Mouse (Mus musculus): Measurements from ENCODE around the gene Ehd1.

The Ehd1 gene

DNA sequence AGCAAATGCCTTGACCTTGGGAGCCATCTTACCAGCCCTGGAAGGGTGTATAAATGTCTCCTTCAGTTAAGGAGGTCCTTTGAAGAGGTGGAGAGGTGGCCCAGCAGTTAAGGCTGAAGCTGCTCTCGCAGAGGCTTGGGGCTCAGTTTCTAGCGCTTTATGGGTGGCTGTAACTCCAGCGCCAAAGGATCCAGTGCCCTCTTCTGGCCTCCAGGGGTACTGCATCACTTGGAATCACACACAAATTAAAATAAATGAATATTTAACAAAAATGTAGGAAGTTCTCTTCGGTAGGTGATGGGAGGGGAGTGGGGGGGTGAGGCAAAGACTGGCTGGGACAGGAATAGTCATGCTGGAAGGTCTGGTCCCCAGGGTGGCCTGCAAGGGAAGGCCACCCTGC is 15.6 kb upstream of the Ehd1 start:
- DNase-seq (ENCODE audit: low read depth, low spot score) = no peak

DNA sequence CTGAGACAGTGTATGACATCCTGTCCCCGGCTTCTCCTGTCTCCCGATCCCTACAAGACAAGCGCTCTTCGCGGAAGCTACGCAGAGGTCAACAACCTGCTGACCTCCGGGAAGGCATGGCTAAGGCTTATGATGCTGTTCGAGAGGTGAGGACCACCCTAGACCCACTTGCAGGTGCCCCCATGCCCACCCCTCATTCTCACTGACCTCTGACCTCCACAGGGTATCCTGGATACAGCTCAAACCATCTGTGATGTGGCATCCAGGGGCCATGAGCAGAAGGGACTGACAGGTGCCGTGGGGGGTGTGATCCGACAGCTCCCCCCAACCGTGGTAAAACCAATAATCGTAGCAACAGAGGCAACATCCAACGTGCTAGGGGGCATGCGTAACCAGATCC is 15.1 kb upstream of the Ehd1 start:
- no peak for DNase-seq (ENCODE audit: low read depth, low spot score)

DNA sequence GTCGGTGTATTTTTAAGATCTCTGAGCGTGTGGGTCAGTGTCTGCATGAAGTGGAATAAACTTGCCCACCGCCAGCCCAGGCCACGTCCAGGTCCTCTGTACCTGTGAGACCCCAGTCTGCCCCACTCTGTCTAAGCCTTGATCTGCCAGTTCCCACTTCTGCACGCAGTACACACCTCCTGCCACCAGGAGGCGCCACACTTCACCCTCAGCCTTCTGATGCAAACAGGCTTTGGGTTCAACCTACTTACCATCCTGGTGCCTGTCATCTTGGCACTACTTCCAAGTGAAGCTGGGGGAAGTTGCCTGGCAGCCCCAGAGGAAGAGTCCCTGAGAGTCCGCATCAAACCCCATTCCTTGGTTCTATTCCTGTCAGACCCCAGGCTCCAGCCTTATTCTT is 14.3 kb upstream of the Ehd1 start:
- DNase-seq (ENCODE audit: low read depth, low spot score) = no peak

DNA sequence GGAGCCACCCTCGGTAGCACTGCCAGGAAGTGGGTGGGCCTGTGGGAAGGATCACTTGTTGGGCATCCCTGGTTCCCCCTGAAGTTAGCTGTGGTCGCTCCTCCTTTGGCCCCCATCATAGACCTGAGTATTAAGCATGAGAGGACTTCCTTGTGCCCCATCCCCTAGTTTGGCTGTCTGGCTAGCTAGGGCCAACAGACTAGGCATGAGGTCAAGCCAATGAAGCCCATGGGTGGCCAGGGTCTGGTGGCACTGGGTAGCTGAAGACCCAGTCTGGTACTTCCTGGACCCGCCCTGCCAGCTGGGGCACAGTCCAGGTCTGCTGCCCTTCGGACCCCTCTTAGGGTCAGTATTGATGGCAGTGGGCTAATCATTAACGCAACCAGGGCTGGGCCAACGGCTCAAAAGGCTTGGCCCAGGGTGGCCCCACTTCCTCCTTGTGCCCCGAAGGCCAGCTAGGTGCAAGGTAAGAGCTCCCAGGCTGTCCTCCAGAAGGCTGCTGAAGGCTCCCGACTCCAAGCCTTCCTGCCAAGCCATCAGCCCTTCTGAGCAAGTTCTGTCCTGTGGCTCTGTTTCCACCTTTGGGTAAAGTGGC is 13.6 kb upstream of the Ehd1 start:
- DNase-seq (ENCODE audit: low read depth, low spot score) = no peak

DNA sequence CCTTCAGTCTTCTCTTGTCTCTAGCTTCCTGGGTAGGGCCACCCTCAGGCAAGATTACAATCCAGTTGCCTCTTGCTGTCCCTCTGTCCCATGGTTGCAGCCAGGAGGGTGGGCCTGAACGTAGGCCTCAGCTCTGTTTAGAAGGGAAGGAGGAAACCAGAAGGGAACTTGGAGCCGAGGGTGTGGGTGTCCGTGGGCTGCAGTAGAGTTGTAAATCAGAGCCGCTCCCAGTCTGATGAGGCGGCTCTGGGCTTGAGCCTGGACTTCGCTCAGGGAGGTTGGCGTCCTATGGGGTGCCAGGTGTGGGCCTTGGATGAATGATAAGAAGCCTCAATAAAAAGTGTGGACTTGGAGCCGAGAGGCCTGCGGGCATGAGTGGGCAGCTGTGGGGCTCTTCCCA is 12.3 kb upstream of the Ehd1 start:
- DNase-seq (ENCODE audit: low read depth, low spot score) = no peak

DNA sequence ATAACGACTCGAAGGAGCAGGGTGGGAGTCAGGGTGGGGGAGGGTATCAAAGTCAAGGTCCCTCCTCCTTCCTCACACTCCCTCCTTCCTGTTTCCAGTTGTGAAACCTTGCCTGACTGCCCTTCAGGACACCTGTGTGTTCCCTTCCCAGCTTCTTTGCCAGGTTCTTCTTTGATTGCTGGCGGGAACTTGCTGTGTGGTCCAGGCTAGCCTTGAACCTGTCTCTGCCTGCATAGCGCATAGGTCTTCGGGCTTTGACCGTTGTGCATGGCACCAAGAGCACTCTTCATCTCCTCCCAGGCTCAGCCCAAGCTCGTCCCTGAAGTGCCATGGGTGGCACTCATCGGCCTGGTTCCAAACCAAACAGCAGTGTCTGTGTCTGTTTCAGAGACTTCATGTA is 11.6 kb upstream of the Ehd1 start:
- DNase-seq (ENCODE audit: low read depth, low spot score) = no peak

DNA sequence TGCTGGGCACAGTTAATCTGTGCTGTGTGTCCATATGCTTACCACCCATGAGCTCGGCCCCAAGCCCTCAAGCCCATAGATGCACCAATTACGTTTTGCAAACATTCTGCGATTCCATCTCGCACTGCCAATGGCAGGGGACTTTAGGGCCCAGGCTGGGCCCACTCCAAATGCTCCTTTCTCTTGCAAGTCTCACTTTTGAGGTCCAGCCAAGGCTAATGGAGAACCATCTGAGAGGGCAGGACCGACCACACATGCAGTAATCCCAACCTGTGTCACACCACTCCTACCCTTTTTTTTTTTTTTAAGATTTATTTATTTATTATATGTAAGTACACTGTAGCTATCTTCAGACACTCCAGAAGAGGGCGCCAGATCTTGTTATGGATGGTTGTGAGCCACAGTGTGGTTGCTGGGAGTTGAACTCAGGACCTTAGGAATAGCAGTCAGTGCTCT is 10.8 kb upstream of the Ehd1 start:
- DNase-seq (ENCODE audit: low read depth, low spot score) = no peak

DNA sequence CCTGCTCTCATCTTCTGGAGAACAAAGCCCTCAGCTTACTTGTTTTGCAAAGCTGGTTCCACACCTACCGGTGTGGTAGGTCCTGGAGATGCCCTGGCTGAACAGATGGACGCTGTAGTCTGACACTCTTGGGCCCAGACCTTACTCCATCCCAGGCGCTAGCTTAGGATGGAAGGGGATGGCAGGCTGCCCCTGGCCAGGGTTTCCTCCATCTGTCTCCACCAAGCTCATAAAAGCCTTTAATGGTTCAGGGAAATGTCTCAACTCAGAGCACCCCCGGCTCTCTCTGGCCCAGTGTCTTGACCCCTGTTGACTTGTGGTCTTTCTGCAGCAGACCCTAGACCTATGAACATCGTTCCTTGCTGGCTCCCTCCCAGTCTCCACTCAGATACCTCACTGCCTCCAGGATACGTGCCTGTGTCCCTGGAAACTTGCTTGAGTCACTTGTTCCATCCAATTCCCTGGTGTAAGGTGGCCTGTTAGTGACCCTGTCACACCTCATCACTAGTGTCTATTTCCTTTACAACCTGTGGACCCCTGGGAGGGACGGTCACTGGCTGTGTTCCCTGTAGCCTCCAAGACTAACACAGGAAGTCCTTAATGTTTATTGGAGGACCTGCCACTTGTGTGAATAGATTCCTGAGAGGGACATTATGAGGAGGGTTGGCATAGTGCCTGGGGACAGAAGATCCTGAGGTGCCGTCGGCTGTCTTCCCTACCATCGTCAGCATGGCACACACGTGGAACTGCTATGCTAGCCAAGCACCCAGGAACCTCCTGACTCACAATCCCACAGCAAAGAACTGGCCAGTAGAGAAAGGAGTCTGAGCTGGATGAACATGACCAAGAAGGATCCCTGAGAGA is 9.0 kb upstream of the Ehd1 start:
- no peak for DNase-seq (ENCODE audit: low read depth, low spot score)

DNA sequence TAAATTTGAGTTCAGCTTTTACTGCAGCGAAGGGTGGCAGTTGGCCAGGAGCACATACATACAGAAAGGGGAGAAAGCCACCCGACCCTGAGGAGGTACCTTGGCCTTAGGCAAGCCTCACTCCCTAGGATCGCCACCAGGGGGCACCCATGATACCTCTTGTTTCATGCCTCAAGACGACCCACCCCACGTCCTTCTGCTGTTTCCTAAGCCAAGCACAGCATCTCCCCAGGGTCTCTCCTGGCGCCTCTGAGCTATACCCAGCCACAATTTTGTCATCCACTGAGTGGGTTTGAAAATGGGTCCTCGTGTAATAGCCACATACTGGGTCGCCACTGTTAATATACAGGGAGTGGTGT is 8.4 kb upstream of the Ehd1 start:
- peak; percentile 58 for DNase-seq (ENCODE audit: low read depth, low spot score)

DNA sequence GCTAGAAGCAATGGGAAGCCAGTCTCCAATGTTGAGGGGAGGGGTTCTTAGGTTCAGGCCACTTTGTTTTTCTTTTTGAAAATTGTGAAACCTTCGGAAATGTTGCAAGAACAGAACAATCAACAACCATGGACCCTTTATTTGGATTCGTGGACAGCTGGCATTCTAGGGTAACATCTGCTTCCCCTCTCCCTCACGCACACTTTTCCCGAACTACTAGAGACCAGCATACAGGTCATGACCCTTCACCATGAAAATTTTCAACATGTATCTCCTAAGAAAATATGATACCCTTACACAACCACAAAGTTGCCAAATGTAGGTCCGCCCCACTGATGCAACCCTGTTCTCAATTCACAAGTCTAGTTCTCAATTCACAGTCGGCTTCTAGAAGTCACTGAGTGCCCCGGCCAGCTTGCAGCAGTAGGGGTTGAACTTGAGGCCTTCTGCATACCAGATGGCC is 7.8 kb upstream of the Ehd1 start:
- DNase-seq (ENCODE audit: low read depth, low spot score) = no peak

DNA sequence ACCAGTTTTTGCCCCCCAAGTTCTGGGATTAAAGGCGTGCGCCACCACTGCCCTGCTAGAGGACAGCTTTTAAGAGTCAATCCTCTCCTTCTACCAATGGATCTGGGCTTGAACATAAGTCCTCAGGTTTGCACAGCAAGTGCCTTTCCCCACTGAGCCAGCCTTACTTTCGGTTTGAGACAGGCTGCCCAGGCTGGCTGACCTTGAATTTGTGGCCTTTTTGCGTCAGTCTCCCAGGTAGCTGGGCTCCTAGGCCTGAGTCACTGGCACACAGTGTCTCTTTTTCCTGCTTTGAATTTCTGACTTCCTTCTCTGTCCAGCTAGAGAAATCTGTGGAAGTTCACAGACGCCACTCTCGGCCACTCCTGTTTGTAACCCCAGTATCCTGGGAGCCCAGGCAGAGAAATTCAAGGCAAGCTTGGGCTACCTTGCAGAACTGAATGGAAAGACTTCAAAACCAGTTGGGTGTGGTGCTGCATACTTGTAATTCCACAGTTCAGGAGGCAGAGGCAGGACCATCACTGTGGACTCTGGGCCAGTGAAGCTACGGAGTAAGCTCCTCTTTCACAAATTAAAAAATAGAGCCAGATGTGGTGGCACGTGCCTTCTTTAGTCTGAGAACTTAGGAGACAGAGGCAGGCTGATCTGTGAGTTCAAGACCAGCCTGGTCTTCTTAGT is 6.6 kb upstream of the Ehd1 start:
- DNase-seq (ENCODE audit: low read depth, low spot score) = no peak

DNA sequence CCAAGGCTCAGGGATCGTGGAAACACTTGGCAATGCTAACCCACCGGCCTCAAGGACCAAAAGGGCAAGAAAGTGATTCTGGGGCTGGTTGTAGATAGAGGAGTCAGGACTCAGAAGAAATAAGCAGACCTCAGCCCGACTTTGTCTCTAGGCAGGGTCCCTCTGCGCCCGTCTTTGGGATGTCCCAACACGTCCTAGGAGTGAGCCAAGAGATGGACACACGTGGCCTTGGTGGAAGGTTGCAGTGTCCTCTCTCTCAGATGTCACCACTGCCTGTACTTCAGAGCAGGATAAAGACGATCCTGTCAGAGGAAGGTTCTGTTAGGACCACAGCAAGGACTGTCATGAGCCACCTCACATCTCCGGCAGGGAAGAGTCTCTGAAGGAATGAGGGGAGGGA is 5.9 kb upstream of the Ehd1 start:
- no peak for DNase-seq (ENCODE audit: low read depth, low spot score)

DNA sequence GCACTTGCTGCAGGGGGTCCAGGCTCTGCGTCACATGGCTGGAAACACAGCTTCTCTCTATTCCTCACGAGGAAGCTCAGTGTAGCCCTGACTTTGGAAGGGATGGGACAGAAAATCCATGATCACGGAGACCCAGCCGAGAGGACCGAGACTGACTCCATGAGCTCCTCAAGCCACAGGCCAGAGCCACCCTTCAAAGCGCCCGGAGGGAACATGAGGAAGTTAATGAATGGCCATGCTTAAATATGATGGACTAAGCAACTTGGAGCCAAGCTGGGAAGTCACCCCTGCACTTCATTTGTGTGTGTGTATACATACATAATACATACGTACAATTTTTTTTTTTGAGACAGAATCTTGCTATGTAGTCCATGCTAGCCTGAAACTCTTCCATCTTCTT is 5.3 kb upstream of the Ehd1 start:
- DNase-seq (ENCODE audit: low read depth, low spot score) = no peak

DNA sequence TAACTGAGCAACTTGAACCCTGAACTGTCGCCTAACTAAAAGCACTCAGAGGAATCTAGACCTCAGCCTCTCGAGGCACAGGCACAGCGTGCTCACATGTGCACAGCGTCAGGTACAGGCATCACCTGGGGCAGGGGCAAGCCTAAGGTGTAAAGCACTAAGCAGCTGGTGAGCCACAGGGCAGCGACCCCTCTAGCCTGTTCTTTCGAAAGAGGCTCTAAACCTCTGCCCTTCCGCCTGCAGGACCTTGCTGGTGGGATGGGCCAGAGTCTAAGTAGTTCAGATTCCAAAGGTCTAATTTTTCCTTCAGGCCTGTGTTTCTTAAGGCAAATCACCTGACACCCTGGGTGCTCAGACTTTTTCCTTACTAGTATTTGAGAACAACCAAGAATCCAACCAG is 4.5 kb upstream of the Ehd1 start:
- no peak for DNase-seq (ENCODE audit: low read depth, low spot score)

DNA sequence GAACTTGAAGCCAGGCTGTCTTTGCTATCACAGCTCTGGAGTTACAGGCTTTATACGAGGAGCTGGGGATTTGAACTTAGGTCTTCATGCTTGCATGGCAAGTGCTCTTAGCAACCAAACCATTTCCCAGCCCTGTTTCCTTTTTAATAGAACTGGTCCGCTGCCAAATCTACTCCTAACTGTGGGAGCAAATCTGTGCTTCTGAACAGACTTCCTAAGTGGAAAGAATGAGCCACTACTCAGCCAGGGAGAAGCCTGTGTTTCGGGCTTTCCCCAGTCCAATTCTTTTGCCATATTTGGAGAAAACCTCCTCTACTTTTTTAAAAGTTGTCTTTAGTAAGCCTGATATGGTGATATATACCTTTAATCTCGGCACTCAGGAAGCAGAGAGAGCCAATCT is 3.8 kb upstream of the Ehd1 start:
- peak; percentile 62 for DNase-seq (ENCODE audit: low read depth, low spot score)

DNA sequence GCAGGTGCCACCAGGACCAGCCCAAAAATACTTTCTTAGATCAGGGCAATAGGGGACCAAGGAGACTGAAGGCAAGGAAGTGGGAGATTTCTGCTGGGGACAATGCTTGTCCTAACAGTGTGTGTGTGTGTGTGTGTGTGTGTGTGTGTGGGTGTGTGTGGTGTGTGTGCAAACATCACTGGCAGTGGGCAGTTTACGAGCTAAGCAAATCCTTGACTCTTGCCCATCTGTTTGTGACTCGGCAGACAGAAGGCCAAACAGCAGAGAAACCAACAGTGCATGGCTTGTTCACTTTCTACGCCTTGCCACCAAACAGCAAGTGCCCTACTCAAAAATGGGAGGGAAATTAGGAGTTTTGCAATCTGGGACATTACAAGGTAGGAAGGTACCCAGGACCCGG is 2.9 kb upstream of the Ehd1 start:
- DNase-seq (ENCODE audit: low read depth, low spot score) = no peak

DNA sequence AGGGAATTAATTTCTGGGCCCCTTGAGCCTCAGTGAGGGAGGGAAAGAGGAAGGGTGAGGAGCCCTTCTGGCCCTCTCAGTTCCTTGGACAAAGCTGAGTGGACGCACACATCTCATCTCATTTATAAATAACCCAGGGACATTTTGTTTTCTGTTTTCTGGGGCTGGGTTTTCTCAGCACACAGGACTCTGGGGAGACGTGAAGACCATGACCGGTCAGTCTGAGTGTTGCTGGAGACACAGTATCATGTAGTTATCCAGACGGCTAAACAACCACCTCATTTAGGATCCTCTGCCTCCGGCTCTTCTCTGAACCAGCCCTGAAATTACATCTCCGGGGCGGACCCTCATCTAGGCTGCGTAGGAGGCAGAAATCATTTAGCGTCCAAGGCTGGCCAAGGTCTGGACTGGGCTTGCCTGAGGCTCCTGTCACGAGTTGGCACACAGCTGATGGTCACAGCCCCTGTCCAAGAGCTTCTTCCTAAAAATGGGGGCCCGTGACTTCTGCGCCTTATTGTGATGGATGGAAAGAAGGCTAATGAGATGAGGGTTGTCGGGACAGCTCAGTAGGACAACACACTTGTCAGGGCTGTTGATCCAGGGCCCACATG is 2.4 kb upstream of the Ehd1 start:
- no peak for DNase-seq (ENCODE audit: low read depth, low spot score)

DNA sequence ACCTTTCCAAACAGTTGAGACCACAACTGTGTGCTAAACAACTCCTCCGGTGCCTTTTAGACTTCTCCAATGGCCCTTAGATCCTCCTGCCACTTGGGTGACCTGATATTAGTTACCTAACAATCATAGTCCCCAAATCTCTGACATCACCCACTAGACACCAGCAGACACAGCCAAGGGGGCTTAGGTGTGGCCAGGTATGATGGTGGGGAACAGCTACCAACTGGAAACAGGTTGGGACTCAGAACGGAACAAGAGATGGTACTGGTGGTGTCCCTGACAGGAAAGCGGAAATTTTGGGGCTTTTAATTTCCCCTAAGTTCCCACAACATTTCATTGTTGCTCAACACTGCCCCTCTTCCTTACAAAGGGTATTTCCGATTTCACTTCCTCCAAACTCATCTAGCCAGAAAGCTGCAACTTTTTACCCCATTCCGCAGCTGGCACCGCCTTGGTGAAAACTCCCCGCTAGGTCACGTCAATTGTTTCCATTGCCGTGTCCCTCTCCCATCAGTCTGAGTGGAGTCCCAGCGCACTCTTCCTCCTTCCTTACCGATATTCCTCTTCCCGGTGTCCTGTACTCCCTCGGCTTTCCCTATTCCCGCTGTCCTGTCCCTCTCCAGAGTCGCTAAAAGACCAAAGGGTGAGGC is 660 bp upstream of the Ehd1 start:
- no peak for DNase-seq (ENCODE audit: low read depth, low spot score)

DNA sequence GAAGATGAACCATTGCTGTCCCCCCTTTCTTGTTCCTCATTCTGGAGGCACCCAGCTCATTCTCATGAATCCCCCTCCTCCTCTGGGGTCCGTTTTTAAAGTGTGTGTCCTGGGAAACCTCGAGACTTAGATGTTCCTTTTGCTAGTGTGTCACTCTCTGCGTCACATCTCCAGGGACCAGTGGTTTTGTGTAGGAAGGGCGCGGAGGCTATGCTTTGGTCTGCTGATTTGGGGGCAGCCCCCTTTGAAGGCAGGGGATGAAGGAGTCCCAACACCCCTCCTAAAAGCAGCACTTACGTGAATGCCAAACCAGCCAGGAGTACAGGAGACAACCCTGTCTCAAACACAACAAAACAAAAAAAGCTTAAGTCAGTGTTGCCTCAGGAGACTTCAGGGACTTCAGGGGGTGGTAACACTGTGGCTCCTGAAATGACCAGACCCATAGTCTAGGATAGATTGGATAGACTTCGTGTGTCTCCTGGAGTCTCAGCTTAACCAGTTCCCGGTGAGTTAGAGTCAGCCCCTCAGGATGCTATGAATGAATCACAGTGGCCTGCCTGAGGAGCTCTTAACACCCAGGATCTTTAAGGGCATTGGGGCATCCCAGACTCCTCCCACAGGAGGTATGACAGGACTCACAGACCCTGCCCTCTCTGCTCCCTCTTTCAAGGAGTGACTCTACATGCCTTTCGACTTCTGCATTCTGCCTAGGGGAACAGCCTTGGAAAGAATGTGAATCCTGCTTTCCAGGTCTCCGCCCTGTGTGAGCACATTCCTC is 1.3 kb downstream of the Ehd1 start:
- DNase-seq (ENCODE audit: low read depth, low spot score) = no peak

DNA sequence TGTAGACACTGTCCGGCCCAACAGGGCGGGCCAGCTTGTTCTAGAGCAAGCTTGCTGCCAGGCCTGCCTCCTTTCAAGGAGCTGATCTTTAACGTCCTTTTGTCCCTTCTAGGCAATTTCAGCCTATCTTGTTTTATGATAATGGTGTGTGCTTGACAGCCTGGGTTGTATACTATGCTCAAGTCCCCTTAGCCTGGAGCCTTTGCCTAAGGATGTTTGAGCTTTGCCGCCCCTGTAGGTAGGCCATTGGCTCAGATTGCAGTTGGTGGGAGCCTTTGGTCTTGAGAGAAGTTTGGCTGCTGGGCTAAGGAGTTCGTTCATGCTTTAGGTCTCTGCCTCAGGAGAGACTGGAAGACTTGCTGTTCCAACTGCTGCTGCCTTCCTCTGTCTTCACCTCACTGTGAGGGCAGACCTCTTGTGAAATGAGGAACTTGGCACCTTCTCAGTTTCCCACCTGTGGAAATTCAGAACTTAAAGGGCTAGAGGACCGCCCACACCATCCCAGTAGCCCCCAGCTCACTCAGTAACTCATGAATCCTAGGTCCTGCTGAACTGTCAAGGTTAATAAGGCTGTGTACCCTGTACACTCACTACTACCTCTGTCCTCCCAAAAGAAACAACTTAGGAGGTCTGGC is 2.0 kb downstream of the Ehd1 start:
- no peak for DNase-seq (ENCODE audit: low read depth, low spot score)
